Mouse (Mus musculus) adrenal gland, adult 2 months (tissue): Measurements from ENCODE around the gene Fam208a. TPM values are rescaled to one million over a fixed set of nuclear protein-coding genes. Genes with fewer than 3 reads are reported as not detected.

ENCODE experiments used
- DNase-seq: peaks from one replicate; pipeline ENCODE4 v3.0.0; 2021
- microRNA-seq, 2 experiments: library from miRNA; unstranded; fragments of <30 nt; microRNA quantifications; one replicate each; pipeline ENCODE4 v1.2.0; 2021
- polyA plus RNA-seq: library from polyadenylated mRNA; depleted of rRNA; stranded (reverse); fragments of >200 nt; gene quantifications from 2 replicates; pipeline ENCODE4 v1.2.3, GENCODE M21; 2012; rRNA removed
- total RNA-seq, 2 experiments: library from RNA; stranded (reverse); gene quantifications; 2 replicates each; pipeline ENCODE4 v1.2.3; 2021

Fam208a gene
- total and polyA plus RNA-seq, 3 experiments, result 2.1 to 20.8 (median 17.9) TPM

GRCm38 (mm10) chr14:27420816-27421215 is 7.8 kb upstream of the Fam208a start:
- DNase-seq, result no peak

- DNase-seq, result no peak
Measured at GRCm38 (mm10) chr14:27422301-27422700, 6.3 kb upstream of the Fam208a start.

GRCm38 (mm10) chr14:27428973-27429711 is 508 bp downstream of the Fam208a start:
- peak; percentile 93 for DNase-seq

- DNase-seq, result no peak
Measured at GRCm38 (mm10) chr14:27430280-27430679, 1.6 kb downstream of the Fam208a start.

GRCm38 (mm10) chr14:27432064-27432463 is 3.4 kb downstream of the Fam208a start:
- DNase-seq, result no peak

GRCm38 (mm10) chr14:27436116-27436515 is 7.5 kb downstream of the Fam208a start:
- DNase-seq, result no peak

GRCm38 (mm10) chr14:27436826-27437225 is 8.2 kb downstream of the Fam208a start:
- no peak for DNase-seq

GRCm38 (mm10) chr14:27440921-27441320 is 12.3 kb downstream of the Fam208a start:
- DNase-seq, result no peak

GRCm38 (mm10) chr14:27444851-27445281 is 16.2 kb downstream of the Fam208a start:
- no peak for DNase-seq

- no peak for DNase-seq
Measured at GRCm38 (mm10) chr14:27446963-27447362, 18.3 kb downstream of the Fam208a start.

- no peak for DNase-seq
Measured at GRCm38 (mm10) chr14:27491399-27491798, 62.8 kb downstream of the Fam208a start.

GRCm38 (mm10) chr14:27493516-27493915 is 64.9 kb downstream of the Fam208a start:
- no peak for DNase-seq

GRCm38 (mm10) chr14:27501096-27501495 is 72.5 kb downstream of the Fam208a start:
- DNase-seq, result no peak

- peak; percentile 99 for DNase-seq
Measured at GRCm38 (mm10) chr14:27507894-27508643, 79.4 kb downstream of the Fam208a start, which contains the start of gene Ccdc66. TSS of gene Ccdc66 (minus strand) at chr14:27508460.

- no peak for DNase-seq
Measured at GRCm38 (mm10) chr14:27508644-27509301, 80.1 kb downstream of the Fam208a start.

- DNase-seq, result no peak
Measured at GRCm38 (mm10) chr14:27524541-27524940, 95.9 kb downstream of the Fam208a start.

Small RNA genes within 50 kb of the gene (microRNA-seq; reads per million reads assigned to microRNA genes)
- gene Gm23633, result 0 reads per million in 2 experiments

Other genes starting within 250 kb of the Fam208a start
- gene Ccdc66, start 79.6 kb downstream of the Fam208a start, total RNA-seq, result 1 to 10 TPM; 8.3 to 9.7 TPM
- 0.24 and 0.36 TPM in 2 replicates for gene Ccdc66, start 79.6 kb downstream of the Fam208a start, polyA plus RNA-seq
- 1 to 10 TPM; 7.1 to 9.6 TPM for gene Erc2, start 193.6 kb downstream of the Fam208a start, total RNA-seq
- 0.29 and 1.7 TPM in 2 replicates for gene Erc2, start 193.6 kb downstream of the Fam208a start, polyA plus RNA-seq